Mouse (Mus musculus) liver, postnatal 0 days (tissue): Measurements from ENCODE around the gene Zfp81.

ENCODE experiments used
- CTCF ChIP-seq: sonication (generic); IDR thresholded peaks from 2 replicates; pipeline ENCODE4 v1.5.1; 2016; ENCODE audit warnings: antibody characterized with exemption, low read depth
- EP300 ChIP-seq: IDR thresholded peaks from 2 replicates; pipeline ENCODE4 v1.6.1; 2016; ENCODE audit warnings: antibody characterized with exemption, low read depth, mild to moderate bottlenecking

GRCm38 (mm10) chr17:33358411-33359384 lies at the start of gene Zfp81:
- TF ChIP-seq CTCF (no peak), EP300 (no peak)
